Mouse (Mus musculus) CH12.LX (cell line): ENCODE data around the gene Timp2. TPM values are rescaled to one million over a fixed set of nuclear protein-coding genes. Genes with fewer than 3 reads are reported as not detected.

ENCODE experiments used
- DNase-seq: peaks from one replicate; pipeline ENCODE4 v3.0.0-alpha.2; 2013; ENCODE audit errors: extremely low read depth
- H3K27ac ChIP-seq: 2 replicates; pipeline ENCODE4 v1.5.1; 2012; ENCODE audit warnings: low read depth, mild to moderate bottlenecking, control low read depth, moderate library complexity; ENCODE audit not compliant: insufficient read depth
- H3K27me3 ChIP-seq: replicated peaks from 2 replicates; pipeline ENCODE3; 2012; ENCODE audit warnings: inconsistent platforms
- H3K36me3 ChIP-seq, 2 experiments: replicated peaks in 1 of 2; 2 replicates each; pipeline versions ENCODE3 to v1.6.1; 2012; ENCODE audit warnings: inconsistent platforms in 1 of 2, low read length in 1 of 2, mild to moderate bottlenecking in 1 of 2, mixed read lengths in 1 of 2, moderate library complexity in 1 of 2; ENCODE audit not compliant: control insufficient read depth in 1 of 2, insufficient read depth in 1 of 2
- H3K4me1 ChIP-seq, 2 experiments: 2 replicates each; pipeline ENCODE4 v1.6.1; 2012; ENCODE audit warnings: inconsistent platforms in 1 of 2, moderate library complexity in 1 of 2; ENCODE audit not compliant: insufficient read depth in 2 of 2, control insufficient read depth in 1 of 2
- H3K4me2 ChIP-seq: 2 replicates; pipeline ENCODE4 v1.6.1; 2012; ENCODE audit warnings: low read depth, mild to moderate bottlenecking, control low read depth; ENCODE audit not compliant: poor library complexity, insufficient read depth, severe bottlenecking
- H3K4me3 ChIP-seq, 3 experiments: fragments of 150-350 bp in 1 of 3; sonication (generic) in 1 of 3; replicated peaks in 1 of 3; 2 replicates each; pipeline versions ENCODE3 to v1.5.1; 2011 to 2012; ENCODE audit warnings: low read depth in 2 of 3, low read length in 2 of 3, mild to moderate bottlenecking in 2 of 3, moderate library complexity in 2 of 3, control low read depth in 1 of 3, improper control_type of control experiment in 1 of 3, inconsistent platforms in 1 of 3, mixed read lengths in 1 of 3; ENCODE audit not compliant: poor library complexity in 1 of 3
- H3K79me2 ChIP-seq: replicated peaks from 2 replicates; pipeline ENCODE4 v1.6.1; 2012; ENCODE audit warnings: mild to moderate bottlenecking, moderate library complexity; ENCODE audit not compliant: control insufficient read depth, poor library complexity, insufficient read depth, severe bottlenecking; ENCODE audit errors: extremely low read depth
- H3K9ac ChIP-seq: 2 replicates; pipeline ENCODE4 v1.6.1; 2012; ENCODE audit warnings: low read depth, mild to moderate bottlenecking, control low read depth, moderate library complexity; ENCODE audit not compliant: insufficient read depth
- H3K9me3 ChIP-seq: replicated peaks from 2 replicates; pipeline ENCODE3; 2012; ENCODE audit warnings: low read length, inconsistent platforms, mixed read lengths
- BHLHE40 ChIP-seq: IDR thresholded peaks from 2 replicates; pipeline ENCODE4 v1.6.1; 2011; ENCODE audit warnings: mild to moderate bottlenecking, low read depth, low read length, improper control_type of control experiment
- CTCF ChIP-seq, 2 experiments: IDR thresholded peaks in 1 of 2; conservative IDR thresholded peaks in 1 of 2; 2 replicates each; pipeline ENCODE4 v1.5.1; 2011 to 2012; ENCODE audit warnings: low read depth in 2 of 2, low read length in 2 of 2, improper control_type of control experiment in 1 of 2, inconsistent platforms in 1 of 2, mild to moderate bottlenecking in 1 of 2, moderate library complexity in 1 of 2
- E2F4 ChIP-seq: IDR thresholded peaks from 2 replicates; pipeline ENCODE4 v1.6.1; 2011; ENCODE audit warnings: low read depth, low read length, improper control_type of control experiment; ENCODE audit not compliant: insufficient replicate concordance
- EP300 ChIP-seq: IDR thresholded peaks from 2 replicates; pipeline ENCODE4 v1.6.1; 2011; ENCODE audit warnings: low read length, improper control_type of control experiment
- ETS1 ChIP-seq: conservative IDR thresholded peaks from 2 replicates; pipeline ENCODE4 v1.6.1; 2012; ENCODE audit warnings: low read depth, mild to moderate bottlenecking, inconsistent platforms, low read length, improper control_type of control experiment, moderate library complexity
- GABPA ChIP-seq: IDR thresholded peaks from 2 replicates; pipeline ENCODE4 v1.6.1; 2012; ENCODE audit warnings: low read depth, low read length, improper control_type of control experiment, inconsistent platforms; ENCODE audit not compliant: insufficient replicate concordance
- HCFC1 ChIP-seq: IDR thresholded peaks from 2 replicates; pipeline ENCODE4 v1.6.1; 2012; ENCODE audit warnings: low read depth, mild to moderate bottlenecking, inconsistent platforms, low read length, improper control_type of control experiment
- JUN ChIP-seq: IDR thresholded peaks from 2 replicates; pipeline ENCODE4 v1.6.1; 2011; ENCODE audit warnings: low read depth, mild to moderate bottlenecking, low read length, improper control_type of control experiment, moderate library complexity; ENCODE audit not compliant: insufficient read depth
- JUND ChIP-seq: conservative IDR thresholded peaks from 2 replicates; pipeline ENCODE4 v1.6.1; 2011; ENCODE audit warnings: low read depth, low read length, improper control_type of control experiment
- KAT2A ChIP-seq: IDR thresholded peaks from 2 replicates; pipeline ENCODE4 v1.6.1; 2012; ENCODE audit warnings: low read length, improper control_type of control experiment, inconsistent platforms; ENCODE audit not compliant: insufficient replicate concordance
- MAZ ChIP-seq: IDR thresholded peaks from 2 replicates; pipeline ENCODE4 v1.6.1; 2012; ENCODE audit warnings: low read depth, mild to moderate bottlenecking, inconsistent platforms, low read length, improper control_type of control experiment, moderate library complexity
- MYC ChIP-seq: IDR thresholded peaks from 2 replicates; pipeline ENCODE4 v1.6.1; 2011; ENCODE audit warnings: low read depth, mild to moderate bottlenecking, improper control_type of control experiment, low read length
- NRF1 ChIP-seq: IDR thresholded peaks from 2 replicates; pipeline ENCODE4 v1.6.1; 2014; ENCODE audit warnings: low read depth, mild to moderate bottlenecking, inconsistent platforms, low read length, improper control_type of control experiment, moderate library complexity
- PAX5 ChIP-seq: IDR thresholded peaks from 2 replicates; pipeline ENCODE4 v1.6.1; 2012; ENCODE audit warnings: low read length, inconsistent platforms, mixed read lengths
- RAD21 ChIP-seq: IDR thresholded peaks from 2 replicates; pipeline ENCODE4 v1.6.1; 2011; ENCODE audit warnings: low read depth, mild to moderate bottlenecking, low read length, improper control_type of control experiment, moderate library complexity
- RCOR1 ChIP-seq: conservative IDR thresholded peaks from 2 replicates; pipeline ENCODE4 v1.6.1; 2012; ENCODE audit warnings: low read depth, mild to moderate bottlenecking, inconsistent platforms, low read length, improper control_type of control experiment
- SIN3A ChIP-seq: IDR thresholded peaks from 2 replicates; pipeline ENCODE4 v1.6.1; 2012; ENCODE audit warnings: low read length, improper control_type of control experiment, inconsistent platforms
- SMC3 ChIP-seq: IDR thresholded peaks from 2 replicates; pipeline ENCODE4 v1.6.1; 2011; ENCODE audit warnings: low read depth, low read length, improper control_type of control experiment
- TCF12 ChIP-seq: IDR thresholded peaks from 2 replicates; pipeline ENCODE4 v1.6.1; 2014; ENCODE audit warnings: low read depth, mild to moderate bottlenecking, inconsistent platforms, low read length, improper control_type of control experiment
- USF1 ChIP-seq: IDR thresholded peaks from 2 replicates; pipeline ENCODE4 v1.6.1; 2014; ENCODE audit warnings: low read depth, mild to moderate bottlenecking, inconsistent platforms, low read length, improper control_type of control experiment
- USF2 ChIP-seq: conservative IDR thresholded peaks from 2 replicates; pipeline ENCODE4 v1.6.1; 2011; ENCODE audit warnings: low read depth, low read length, improper control_type of control experiment
- ZKSCAN1 ChIP-seq: IDR thresholded peaks from 2 replicates; pipeline ENCODE4 v1.6.1; 2012; ENCODE audit warnings: low read depth, inconsistent platforms, low read length, improper control_type of control experiment, borderline replicate concordance
- dilution Hi-C: fragments of 300-500 bp; cut with MboI; formaldehyde crosslinking; loops from 2 replicates; pipeline ENCODE4 v1.14.3; 2020; ENCODE audit warnings: low sequenced_read_pairs; ENCODE audit not compliant: extremely low pct_unique_long_range_greater_than_20kb, extremely low pct_ligation_motif_present
- in situ Hi-C: fragments of 300-500 bp; cut with MboI; formaldehyde crosslinking; loops from 3 replicates; pipeline ENCODE4 v1.14.3; 2019; ENCODE audit warnings: low sequenced_read_pairs, low pct_ligation_motif_present, low pct_unique_long_range_greater_than_20kb, mixed read lengths
- polyA plus RNA-seq: library from polyadenylated mRNA; unstranded; fragments of >175 nt; gene quantifications from 2 replicates; pipeline ENCODE4 v1.2.1, GENCODE M21; 2012; ENCODE audit warnings: low read depth; ENCODE audit not compliant: insufficient read length
- total RNA-seq, 2 experiments: library from RNA; depleted of rRNA; stranded (reverse); fragments of 300-350 nt in 1 of 2; fragments of >200 nt in 1 of 2; gene quantifications; 2 replicates each; pipeline ENCODE4 v1.2.3; 2012 to 2014

The Timp2 gene
- total and polyA plus RNA-seq, 3 experiments: 0.34 TPM; not detected in 2

DNA sequence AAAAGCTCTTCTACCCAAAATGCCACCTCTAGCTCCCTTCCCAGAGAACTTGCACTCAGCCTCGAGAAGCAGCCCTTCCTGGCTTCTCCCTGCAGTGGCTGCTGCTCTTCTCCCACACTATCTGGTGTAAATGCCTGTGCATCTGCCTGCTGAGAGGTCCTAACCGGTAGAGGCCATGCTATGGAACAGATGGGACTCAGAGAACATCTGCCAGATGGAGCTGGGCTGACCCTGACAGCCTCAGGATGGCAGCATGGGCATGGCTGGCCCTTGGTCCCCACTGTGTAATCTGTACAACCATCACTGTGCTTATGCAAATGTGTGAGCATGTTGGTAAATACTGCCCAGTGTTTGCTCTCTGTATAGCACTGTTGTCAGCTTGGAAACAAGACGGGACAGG lies 32.9 kb downstream of the Timp2 start:
- H3K27me3 ChIP-seq: peaks cover 75% of the 10 kb centered on the region
- in situ Hi-C loops: no loop called here
- H3K79me2 ChIP-seq: no peaks in the 10 kb centered on the region
- TF ChIP-seq SMC3: peak; percentile 25; the same call in 1 of the 2 replicates
- TF ChIP-seq CTCF (conservative IDR thresholded peaks at IDR 0.05 in 1 of 2, IDR thresholded peaks at IDR 0.05 in 1 of 2; ENCODE audit: low read depth in 2 of 2, low read length in 2 of 2): peak in 1 of 2 experiments; percentile 15; a peak in 2 of 4 replicates
- no peak for TF ChIP-seq MAZ
- no peak for TF ChIP-seq ZKSCAN1
- H3K9ac ChIP-seq: no peak overlapping the region
- H3K27ac ChIP-seq: no peak overlapping the region
- H3K4me1 ChIP-seq: no peaks in the 10 kb centered on the region
- no peak overlapping the region for H3K4me2 ChIP-seq
- no peak for DNase-seq
- dilution Hi-C loops: no loop called here
- no peaks in the 10 kb centered on the region for H3K9me3 ChIP-seq
- no peak overlapping the region for H3K4me3 ChIP-seq
- H3K36me3 ChIP-seq: no peaks in the 10 kb centered on the region

DNA sequence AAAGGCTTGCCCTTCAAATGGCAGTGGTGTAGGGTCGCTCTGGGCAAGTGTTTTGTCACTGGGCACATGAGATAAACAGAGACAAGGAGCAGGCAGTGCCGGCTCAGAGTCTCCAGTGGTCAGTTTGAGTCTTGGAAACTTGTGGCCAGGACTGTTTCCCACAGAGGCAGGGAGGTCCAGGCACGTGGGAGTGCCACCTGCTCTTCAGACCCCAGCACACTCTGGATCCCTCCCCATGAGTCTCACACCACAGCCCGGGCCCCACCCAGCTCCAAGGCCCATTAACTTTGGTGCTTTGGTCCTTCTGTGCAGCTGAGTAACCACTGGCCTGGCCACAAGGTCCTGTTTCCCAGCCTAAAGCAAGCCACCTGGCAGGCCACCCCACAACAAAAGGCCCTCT lies 33.6 kb downstream of the Timp2 start:
- peaks cover 68% of the 10 kb centered on the region for H3K27me3 ChIP-seq
- no peaks in the 10 kb centered on the region for H3K79me2 ChIP-seq
- dilution Hi-C loops (no loop called here), in situ Hi-C loops (no loop called here)
- H3K27ac ChIP-seq: no peak overlapping the region
- no peak for DNase-seq
- no peaks in the 10 kb centered on the region for H3K4me1 ChIP-seq
- no peaks in the 10 kb centered on the region for H3K36me3 ChIP-seq
- H3K9ac ChIP-seq: no peak overlapping the region
- no peak overlapping the region for H3K4me2 ChIP-seq
- no peak overlapping the region for H3K4me3 ChIP-seq
- H3K9me3 ChIP-seq: no peaks in the 10 kb centered on the region
- no peak for TF ChIP-seq SIN3A
- no peak for TF ChIP-seq MAZ
- no peak for TF ChIP-seq JUN
- no peak for TF ChIP-seq USF1
- TF ChIP-seq RCOR1: no peak
- TF ChIP-seq JUND: no peak
- no peak for TF ChIP-seq TCF12
- TF ChIP-seq USF2: no peak

DNA sequence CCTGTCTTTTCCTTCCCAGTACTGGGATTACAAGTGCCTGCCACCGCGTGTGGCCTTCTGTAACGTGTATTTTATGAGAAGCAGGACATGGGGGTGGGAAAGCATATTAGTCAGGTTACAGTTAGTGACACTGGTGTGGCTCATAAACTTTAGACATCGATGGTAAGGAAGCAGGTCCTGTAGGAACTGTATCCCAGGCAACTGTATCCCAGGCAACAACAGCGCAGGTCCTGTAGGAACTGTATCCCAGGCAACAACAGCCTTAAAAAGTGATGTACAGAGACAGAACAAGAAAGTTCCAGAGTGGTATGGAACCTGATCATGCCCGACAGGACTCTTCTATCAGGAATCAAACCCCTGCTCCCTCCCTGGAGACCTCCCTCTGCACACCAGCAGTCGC lies 34.0 kb downstream of the Timp2 start:
- Histone ChIP-seq H3K4me2 (no peak overlapping the region), H3K9me3 (no peaks in the 10 kb centered on the region), H3K9ac (no peak overlapping the region), H3K4me3 (no peak overlapping the region), H3K27ac (no peak overlapping the region), H3K4me1 (no peaks in the 10 kb centered on the region), H3K27me3 (peaks cover 64% of the 10 kb centered on the region), H3K36me3 (no peaks in the 10 kb centered on the region), H3K79me2 (no peaks in the 10 kb centered on the region)
- no peak for DNase-seq
- dilution Hi-C loops: no loop called here
- in situ Hi-C loops: no loop called here
- no peak for TF ChIP-seq JUND
- TF ChIP-seq ETS1: no peak
- TF ChIP-seq USF1: no peak
- TF ChIP-seq MAZ: no peak
- TF ChIP-seq E2F4: no peak
- no peak for TF ChIP-seq KAT2A
- no peak for TF ChIP-seq EP300
- no peak for TF ChIP-seq NRF1
- TF ChIP-seq RAD21: no peak
- TF ChIP-seq GABPA: no peak
- no peak for TF ChIP-seq MYC
- no peak for TF ChIP-seq HCFC1
- TF ChIP-seq BHLHE40: no peak
- TF ChIP-seq PAX5: no peak
- TF ChIP-seq ZKSCAN1: no peak
- TF ChIP-seq, all 38 proteins: peak for 0
